Mouse (Mus musculus) E14TG2a.4 (cell line): ENCODE data around the gene Ak3.

Experiments used
- CTCF ChIP-seq: conservative IDR thresholded peaks from 2 replicates; pipeline ENCODE4 v1.5.1; 2014; ENCODE audit warnings: low read length
- NANOG ChIP-seq: IDR thresholded peaks from 2 replicates; pipeline ENCODE4 v1.6.1; 2014; ENCODE audit warnings: borderline replicate concordance, low read length, mixed read lengths
- POU5F1 ChIP-seq: IDR thresholded peaks from 2 replicates; pipeline ENCODE4 v1.6.1; 2014; ENCODE audit warnings: low read length, borderline replicate concordance

DNA sequence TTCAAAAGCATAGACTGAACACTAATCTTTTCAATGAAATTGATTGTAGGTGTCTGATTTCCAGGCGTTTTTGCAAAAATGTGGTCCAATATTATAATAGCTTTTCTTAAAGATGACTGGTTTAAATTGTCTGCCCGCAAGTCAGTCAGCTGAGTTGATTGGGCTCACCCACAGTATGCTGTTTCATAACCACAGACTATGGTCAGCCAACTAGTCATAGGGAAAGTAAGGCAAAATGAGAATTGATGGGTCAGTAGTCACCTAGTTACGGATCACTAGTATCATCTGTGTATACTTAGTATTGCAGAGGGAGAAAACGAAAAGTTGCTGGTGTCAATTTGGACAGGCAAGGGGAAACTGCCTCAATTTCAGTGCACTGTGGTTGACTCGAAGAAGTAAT lies 56.4 kb downstream of the Ak3 start:
- TF ChIP-seq CTCF (no peak), POU5F1 (no peak), NANOG (no peak)
